ENCODE assay signal across 18 mouse cellular contexts in the genomic region with DNA sequence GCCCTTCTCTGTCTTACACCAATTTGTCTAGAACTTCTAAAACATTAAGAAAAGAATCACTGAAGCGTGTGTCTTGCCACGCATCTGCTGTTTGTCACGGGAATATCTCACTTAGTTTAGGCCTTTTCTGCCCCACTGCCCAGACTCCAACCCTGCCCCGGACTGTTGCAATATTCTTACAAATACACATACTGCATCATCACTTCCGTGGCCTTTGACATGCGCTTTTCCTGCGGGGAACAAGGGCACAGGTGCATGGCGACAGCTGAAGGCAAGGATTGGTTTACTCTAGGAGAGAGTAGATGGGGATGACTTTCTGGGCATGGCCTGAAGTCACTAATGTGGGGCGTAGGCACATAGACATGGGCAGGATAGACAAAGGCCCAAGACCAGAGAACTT. TPM values are rescaled to one million over a fixed set of nuclear protein-coding genes. Genes with fewer than 3 reads are reported as not detected.
DNase-seq lines count a peak whose midpoint lies in the region; ATAC-seq and TF ChIP-seq lines count a peak whose summit lies in the region.
"Had no signal": no experiment of that assay in that cellular context is flagged by ENCODE, and none has a peak within 500 bp of the region (broad histone marks: within the 10 kb centered on the region; RNA-seq: fewer than 3 reads in every experiment).

No protein-coding gene starts in this region.

- no peaks in the 10 kb centered on the region for H3K27me3 ChIP-seq in lung, embryonic 16.5 days (ENCODE audit: control insufficient read depth, insufficient read depth, low read depth, low read length)
- H3K27me3 ChIP-seq in intestine, postnatal 0 days (replicated peaks; ENCODE audit: control insufficient read depth, insufficient read depth, low read length) = no peaks in the 10 kb centered on the region
- no peaks in the 10 kb centered on the region for H3K27me3 ChIP-seq in liver, postnatal 0 days (ENCODE audit: insufficient read depth, low read length)
- no peaks in the 10 kb centered on the region for H3K27me3 ChIP-seq in stomach, postnatal 0 days (ENCODE audit: control insufficient read depth, insufficient read depth, low read length)
- H3K27me3 ChIP-seq in hindbrain, embryonic 13.5 days = no peaks in the 10 kb centered on the region
- H3K27me3 ChIP-seq in kidney, embryonic 14.5 days (ENCODE audit: control insufficient read depth, insufficient read depth, low read length) = no peaks in the 10 kb centered on the region
- H3K27me3 ChIP-seq: embryonic facial prominence, embryonic 15.5 days; heart, embryonic 15.5 days; hindbrain, embryonic 12.5 days; midbrain, embryonic 12.5 days had no signal

- peak overlapping the region; percentile 63; the same call in 1 of the 2 replicates for H3K27ac ChIP-seq in lung, embryonic 16.5 days (ENCODE audit: low read length)
- peak overlapping the region; percentile 91 for H3K27ac ChIP-seq in intestine, postnatal 0 days (ENCODE audit: low read depth, low read length)
- peak overlapping the region; percentile 49 for H3K27ac ChIP-seq in liver, postnatal 0 days (ENCODE audit: low read depth)
- peak overlapping the region; percentile 46 for H3K27ac ChIP-seq in stomach, postnatal 0 days (replicated peaks)
- no peak overlapping the region for H3K27ac ChIP-seq in hindbrain, embryonic 13.5 days
- H3K27ac ChIP-seq in kidney, embryonic 14.5 days (ENCODE audit: low read depth, low read length) = no peak overlapping the region
- H3K27ac ChIP-seq: embryonic facial prominence, embryonic 15.5 days; forebrain, embryonic 10.5 days; hindbrain, embryonic 12.5 days; left cerebral cortex, adult 2 months; midbrain, embryonic 12.5 days had no signal

- H3K4me2 ChIP-seq in lung, embryonic 16.5 days (ENCODE audit: low read depth, low read length) = no peak overlapping the region
- no peak overlapping the region for H3K4me2 ChIP-seq in intestine, postnatal 0 days (replicated peaks; ENCODE audit: low read depth)
- H3K4me2 ChIP-seq in liver, postnatal 0 days (ENCODE audit: low read depth, low read length) = 0 out of 2 replicates have a peak overlapping the region, but pooled peaks have one; percentile 2
- no peak overlapping the region for H3K4me2 ChIP-seq in stomach, postnatal 0 days (replicated peaks; ENCODE audit: low read depth)
- no peak overlapping the region for H3K4me2 ChIP-seq in hindbrain, embryonic 13.5 days
- H3K4me2 ChIP-seq in kidney, embryonic 14.5 days (replicated peaks; ENCODE audit: low read depth, low read length) = no peak overlapping the region
- H3K4me2 ChIP-seq: embryonic facial prominence, embryonic 15.5 days; heart, embryonic 15.5 days; hindbrain, embryonic 12.5 days; midbrain, embryonic 12.5 days had no signal

- no peak overlapping the region for H3K9ac ChIP-seq in lung, embryonic 16.5 days (ENCODE audit: low read length)
- H3K9ac ChIP-seq in intestine, postnatal 0 days (ENCODE audit: low read depth, low read length) = no peak overlapping the region
- no peak overlapping the region for H3K9ac ChIP-seq in liver, postnatal 0 days (replicated peaks)
- no peak overlapping the region for H3K9ac ChIP-seq in stomach, postnatal 0 days (ENCODE audit: low read length)
- H3K9ac ChIP-seq in hindbrain, embryonic 13.5 days = no peak overlapping the region
- H3K9ac ChIP-seq in kidney, embryonic 14.5 days (ENCODE audit: low read depth, low read length) = no peak overlapping the region
- H3K9ac ChIP-seq: embryonic facial prominence, embryonic 15.5 days; heart, embryonic 15.5 days; hindbrain, embryonic 12.5 days; midbrain, embryonic 12.5 days had no signal

- no peaks in the 10 kb centered on the region for H3K9me3 ChIP-seq in lung, embryonic 16.5 days (ENCODE audit: control insufficient read depth, low read length)
- H3K9me3 ChIP-seq in intestine, postnatal 0 days (ENCODE audit: control insufficient read depth) = no peaks in the 10 kb centered on the region
- H3K9me3 ChIP-seq in liver, postnatal 0 days (ENCODE audit: low read length) = no peaks in the 10 kb centered on the region
- H3K9me3 ChIP-seq in stomach, postnatal 0 days (ENCODE audit: control insufficient read depth, low read length) = no peaks in the 10 kb centered on the region
- H3K9me3 ChIP-seq in hindbrain, embryonic 13.5 days = no peaks in the 10 kb centered on the region
- no peaks in the 10 kb centered on the region for H3K9me3 ChIP-seq in kidney, embryonic 14.5 days (ENCODE audit: control insufficient read depth, low read length)
- H3K9me3 ChIP-seq: embryonic facial prominence, embryonic 15.5 days; forebrain, embryonic 10.5 days; G1E; heart, embryonic 15.5 days; hindbrain, embryonic 12.5 days; midbrain, embryonic 12.5 days had no signal

- no peak for TF ChIP-seq CTCF in intestine, postnatal 0 days (IDR thresholded peaks at IDR 0.05; ENCODE audit: low read depth)
- no peak for TF ChIP-seq CTCF in liver, postnatal 0 days (IDR thresholded peaks at IDR 0.05; ENCODE audit: low read depth)
- TF ChIP-seq CTCF in stomach, postnatal 0 days (IDR thresholded peaks at IDR 0.05; ENCODE audit: low read depth) = no peak

- DNase-seq in lung, postnatal 36 days = no peak
- peak; percentile 37 for DNase-seq in liver, postnatal 0 days
- peak; percentile 36 for DNase-seq in stomach, postnatal 0 days (ENCODE audit: low spot score)
- DNase-seq: cerebellum, adult 9-11 months; gastrocnemius, postnatal 10 days; kidney, postnatal 10 days; thymus, postnatal 25 days had no signal

- ATAC-seq in lung, embryonic 16.5 days (ENCODE audit: low read depth) = no peak
- no peak for ATAC-seq in intestine, postnatal 0 days
- ATAC-seq in liver, postnatal 0 days = peak; percentile 78
- ATAC-seq in stomach, postnatal 0 days (ENCODE audit: low FRiP score, low TSS enrichment) = peak; percentile 28; the same call in 1 of the 2 replicates
- ATAC-seq in hindbrain, embryonic 13.5 days (ENCODE audit: low FRiP score) = no peak
- no peak for ATAC-seq in kidney, embryonic 14.5 days (ENCODE audit: low FRiP score, low TSS enrichment)

- 74% methylated on average over 9 of the region's 9 CpGs for WGBS in lung, embryonic 16.5 days
- WGBS in intestine, postnatal 0 days = 55% methylated on average over 9 of the region's 9 CpGs
- 62% methylated on average over 9 of the region's 9 CpGs for WGBS in liver, postnatal 0 days (ENCODE audit: insufficient replicate concordance)
- WGBS in stomach, postnatal 0 days = 67% methylated on average over 9 of the region's 9 CpGs
- WGBS in hindbrain, embryonic 13.5 days = 88% methylated on average over 9 of the region's 9 CpGs
- WGBS in kidney, embryonic 14.5 days = 85% methylated on average over 9 of the region's 9 CpGs

- H3K4me1 ChIP-seq in lung, embryonic 16.5 days (replicated peaks; ENCODE audit: control insufficient read depth, insufficient read depth, low read length) = peaks cover 6% of the 10 kb centered on the region; the same call in 1 of the 2 replicates
- peaks cover 12% of the 10 kb centered on the region; the same call in 1 of the 2 replicates for H3K4me1 ChIP-seq in intestine, postnatal 0 days (replicated peaks; ENCODE audit: control insufficient read depth, insufficient read depth, low read length)
- peaks cover 33% of the 10 kb centered on the region for H3K4me1 ChIP-seq in liver, postnatal 0 days (ENCODE audit: insufficient read depth)
- no peaks in the 10 kb centered on the region; the same call in 1 of the 2 replicates for H3K4me1 ChIP-seq in stomach, postnatal 0 days (replicated peaks; ENCODE audit: control insufficient read depth, insufficient read depth)
- no peaks in the 10 kb centered on the region for H3K4me1 ChIP-seq in hindbrain, embryonic 13.5 days (replicated peaks)
- no peaks in the 10 kb centered on the region for H3K4me1 ChIP-seq in kidney, embryonic 14.5 days (ENCODE audit: control insufficient read depth, insufficient read depth, low read length)
- H3K4me1 ChIP-seq: embryonic facial prominence, embryonic 15.5 days; forebrain, embryonic 10.5 days; hindbrain, embryonic 12.5 days; midbrain, embryonic 12.5 days had no signal

- no peak overlapping the region for H3K4me3 ChIP-seq in lung, embryonic 16.5 days (ENCODE audit: low read length)
- H3K4me3 ChIP-seq in intestine, postnatal 0 days (ENCODE audit: low read depth, low read length) = no peak overlapping the region
- no peak overlapping the region for H3K4me3 ChIP-seq in liver, postnatal 0 days (ENCODE audit: low read depth, low read length)
- H3K4me3 ChIP-seq in stomach, postnatal 0 days (ENCODE audit: low read depth, low read length) = no peak overlapping the region
- H3K4me3 ChIP-seq in hindbrain, embryonic 13.5 days = no peak overlapping the region
- no peak overlapping the region for H3K4me3 ChIP-seq in kidney, embryonic 14.5 days (ENCODE audit: low read length)
- H3K4me3 ChIP-seq: embryonic facial prominence, embryonic 15.5 days; forebrain, embryonic 10.5 days; heart, embryonic 15.5 days; hindbrain, embryonic 12.5 days; left cerebral cortex, adult 2 months; midbrain, embryonic 12.5 days had no signal

- TF ChIP-seq EP300 in liver, postnatal 0 days (IDR thresholded peaks at IDR 0.05; ENCODE audit: low read depth) = no peak
- TF ChIP-seq EP300 in stomach, postnatal 0 days (optimal IDR thresholded peaks at IDR 0.05) = no peak

- no peaks in the 10 kb centered on the region for H3K36me3 ChIP-seq in lung, embryonic 16.5 days (ENCODE audit: control insufficient read depth, insufficient read depth, low read length)
- no peaks in the 10 kb centered on the region; the same call in 1 of the 2 replicates for H3K36me3 ChIP-seq in intestine, postnatal 0 days (ENCODE audit: control insufficient read depth, insufficient read depth)
- H3K36me3 ChIP-seq in liver, postnatal 0 days (replicated peaks; ENCODE audit: insufficient read depth, low read length) = no peaks in the 10 kb centered on the region
- H3K36me3 ChIP-seq in stomach, postnatal 0 days (ENCODE audit: control insufficient read depth, insufficient read depth, low read length) = no peaks in the 10 kb centered on the region
- H3K36me3 ChIP-seq in hindbrain, embryonic 13.5 days = no peaks in the 10 kb centered on the region
- no peaks in the 10 kb centered on the region for H3K36me3 ChIP-seq in kidney, embryonic 14.5 days (ENCODE audit: control insufficient read depth, insufficient read depth, low read length)
- H3K36me3 ChIP-seq: embryonic facial prominence, embryonic 15.5 days; forebrain, embryonic 10.5 days; G1E; heart, embryonic 15.5 days; hindbrain, embryonic 12.5 days; midbrain, embryonic 12.5 days had no signal

RNA-seq across cellular contexts. Expression of a gene that starts 31.6 kb away (rescaled TPM):
- 67.3 and 72.5 TPM in 2 replicates for polyA plus RNA-seq in lung, embryonic 16.5 days (2015; fragmentation: Nextera tagmentation; extraction: Ambion mirVana)
- 26.9 and 29.9 TPM in 2 replicates for polyA plus RNA-seq in intestine, postnatal 0 days (2015; fragmentation: Nextera tagmentation; extraction: Ambion mirVana)
- polyA plus RNA-seq in liver, postnatal 0 days (2015; fragmentation: Nextera tagmentation; extraction: Ambion mirVana) = 37.4 and 45.7 TPM in 2 replicates
- polyA plus RNA-seq in stomach, postnatal 0 days (2015; fragmentation: Nextera tagmentation; extraction: Ambion mirVana) = 9.2 and 11.5 TPM in 2 replicates
- 6.8 and 6.9 TPM in 2 replicates for polyA plus RNA-seq in hindbrain, embryonic 13.5 days (2015; fragmentation: Nextera tagmentation; extraction: Ambion mirVana)
- 3.0 and 3.5 TPM in 2 replicates for polyA plus RNA-seq in kidney, embryonic 14.5 days (2014; fragmentation: Nextera tagmentation; extraction: Ambion mirVana)
- polyA plus RNA-seq: G1E had no signal

RNA-seq across cellular contexts. Expression of a gene that starts 50.4 kb away (rescaled TPM):
- 37.5 and 37.7 TPM in 2 replicates for polyA plus RNA-seq in lung, embryonic 16.5 days (2015; fragmentation: Nextera tagmentation; extraction: Ambion mirVana)
- polyA plus RNA-seq in intestine, postnatal 0 days (2015; fragmentation: Nextera tagmentation; extraction: Ambion mirVana) = 31.0 and 33.5 TPM in 2 replicates
- 21.9 and 22.9 TPM in 2 replicates for polyA plus RNA-seq in liver, postnatal 0 days (2015; fragmentation: Nextera tagmentation; extraction: Ambion mirVana)
- polyA plus RNA-seq in stomach, postnatal 0 days (2015; fragmentation: Nextera tagmentation; extraction: Ambion mirVana) = 24.0 and 25.1 TPM in 2 replicates
- polyA plus RNA-seq in hindbrain, embryonic 13.5 days (2015; fragmentation: Nextera tagmentation; extraction: Ambion mirVana) = 29.7 and 31.2 TPM in 2 replicates
- polyA plus RNA-seq in kidney, embryonic 14.5 days (2014; fragmentation: Nextera tagmentation; extraction: Ambion mirVana) = 21.3 and 27.1 TPM in 2 replicates

Comparison
In these comparisons a context has a peak if more than half of its experiments do, and no peak if none do; other contexts are left out.
1. ATAC-seq: peak in liver, postnatal 0 days (single experiment) and stomach, postnatal 0 days (single experiment); none in lung, embryonic 16.5 days (single experiment), intestine, postnatal 0 days (single experiment), hindbrain, embryonic 13.5 days (single experiment) and kidney, embryonic 14.5 days (single experiment).
2. H3K27ac ChIP-seq: peak in lung, embryonic 16.5 days (single experiment), intestine, postnatal 0 days (single experiment), liver, postnatal 0 days (single experiment) and stomach, postnatal 0 days (single experiment); none in hindbrain, embryonic 13.5 days (single experiment) and kidney, embryonic 14.5 days (single experiment).